Mouse (Mus musculus) forelimb bud, embryonic 11.5 days (tissue): ENCODE data around the gene Pcsk5.

ENCODE experiments used
- DNase-seq: peaks from one replicate; pipeline ENCODE4 v3.0.0-alpha.2; 2012; ENCODE audit warnings: low read depth, low spot score

The Pcsk5 gene

DNA sequence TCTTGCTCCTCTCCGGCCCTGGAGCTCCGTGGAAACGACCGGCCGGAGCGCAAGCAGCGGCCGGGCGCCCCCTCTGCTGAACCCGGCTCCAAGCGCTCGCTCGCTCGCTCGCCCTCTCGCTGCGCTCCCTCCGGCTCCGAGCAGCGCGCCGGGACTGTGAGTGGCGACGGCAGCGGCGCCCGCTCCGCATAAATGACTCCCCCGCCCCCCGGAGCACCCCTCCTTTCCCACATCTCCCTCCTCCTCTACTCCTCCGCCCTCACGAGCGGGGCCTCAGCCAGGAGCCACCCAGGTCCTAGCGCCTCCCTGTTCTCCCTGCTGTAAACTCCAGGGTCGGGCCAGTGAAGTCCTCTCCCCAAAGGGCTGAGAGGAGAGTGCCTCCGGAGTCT is at the start of gene Pcsk5:
Gene Pcsk5 (minus strand): TSS at position 162 of the 389 bp plus-strand sequence.
- peak; percentile 85 for DNase-seq

- no peak for DNase-seq
These were observed 38.4 kb upstream of the Pcsk5 start for GRCm38 (mm10) chr19:17875804-17876203.

- DNase-seq, result no peak
These were observed 37.0 kb upstream of the Pcsk5 start for GRCm38 (mm10) chr19:17874388-17874787.

GRCm38 (mm10) chr19:17873755-17874154 is 36.3 kb upstream of the Pcsk5 start:
- no peak for DNase-seq

GRCm38 (mm10) chr19:17866317-17866891 is 29.0 kb upstream of the Pcsk5 start:
- no peak for DNase-seq

DNA sequence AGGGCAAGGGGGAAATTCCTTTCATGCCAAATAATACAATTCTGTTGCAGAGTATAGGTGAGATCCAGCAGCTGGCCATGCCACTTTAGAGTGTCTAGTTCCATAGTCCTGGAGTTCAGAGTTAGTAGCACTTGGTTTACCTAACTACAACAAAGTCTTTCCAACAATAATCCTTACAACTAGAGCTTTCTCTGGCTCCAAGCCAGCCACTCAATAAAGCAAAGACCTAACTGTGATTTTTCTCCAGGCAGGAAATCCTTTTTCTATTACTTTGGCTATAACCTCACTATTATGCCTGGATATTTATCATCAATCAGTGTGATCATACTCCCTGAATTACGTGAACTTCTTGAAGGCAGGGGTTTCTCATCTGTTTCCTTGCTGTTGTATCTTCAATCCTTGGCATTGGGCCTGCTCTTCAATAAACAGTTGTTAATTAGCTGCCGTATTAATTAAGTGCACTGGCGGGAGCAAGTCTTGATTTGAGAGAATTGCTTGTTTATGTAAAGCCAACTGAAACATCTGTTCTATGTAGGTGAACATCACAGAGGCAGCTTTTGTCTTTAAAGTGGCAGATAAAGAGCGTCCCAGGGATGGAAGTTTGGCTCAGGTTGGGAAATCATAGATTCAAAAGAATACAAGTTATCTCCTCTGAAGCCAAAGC is 23.1 kb upstream of the Pcsk5 start:
- no peak for DNase-seq

DNA sequence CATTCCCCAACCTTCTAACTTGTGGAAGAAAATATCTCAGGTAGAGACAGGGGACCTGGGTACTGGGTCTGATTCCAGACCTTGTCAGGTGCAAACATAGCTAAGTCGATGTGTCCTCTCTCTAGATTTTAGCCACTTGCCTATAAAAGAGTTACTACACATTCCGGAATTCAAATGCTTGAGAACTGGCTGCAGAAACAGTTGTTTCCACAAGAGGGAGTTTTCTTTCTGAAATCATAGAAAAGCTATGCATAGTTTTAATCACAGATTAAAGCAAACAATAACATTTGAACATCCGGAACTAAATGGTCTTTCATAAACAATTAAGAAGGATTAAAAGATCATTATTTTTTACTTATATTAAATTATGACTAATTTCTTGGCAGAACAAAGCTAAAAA is 19.3 kb upstream of the Pcsk5 start:
- no peak for DNase-seq

- DNase-seq, result no peak
These were observed 11.0 kb upstream of the Pcsk5 start for GRCm38 (mm10) chr19:17848417-17848816.

DNA sequence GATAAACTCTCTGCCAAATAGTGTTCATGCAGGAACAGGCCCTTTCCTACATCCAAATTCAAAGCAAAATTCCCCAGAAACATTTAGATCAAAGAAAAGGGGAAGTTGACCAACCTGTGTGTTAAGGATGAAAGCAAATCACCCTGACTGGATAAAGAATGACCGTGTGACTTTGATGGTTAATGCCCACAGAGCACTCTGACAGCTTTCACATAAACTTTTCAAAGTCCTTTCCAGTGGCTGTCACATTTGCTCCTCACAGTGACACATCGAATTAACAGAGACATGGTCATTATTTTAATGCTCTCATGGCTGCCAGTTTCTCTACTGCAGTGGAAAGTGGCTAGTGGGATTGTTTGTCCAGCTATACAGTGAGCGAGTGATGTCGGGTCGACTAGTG is 8.5 kb upstream of the Pcsk5 start:
- DNase-seq, result no peak

DNA sequence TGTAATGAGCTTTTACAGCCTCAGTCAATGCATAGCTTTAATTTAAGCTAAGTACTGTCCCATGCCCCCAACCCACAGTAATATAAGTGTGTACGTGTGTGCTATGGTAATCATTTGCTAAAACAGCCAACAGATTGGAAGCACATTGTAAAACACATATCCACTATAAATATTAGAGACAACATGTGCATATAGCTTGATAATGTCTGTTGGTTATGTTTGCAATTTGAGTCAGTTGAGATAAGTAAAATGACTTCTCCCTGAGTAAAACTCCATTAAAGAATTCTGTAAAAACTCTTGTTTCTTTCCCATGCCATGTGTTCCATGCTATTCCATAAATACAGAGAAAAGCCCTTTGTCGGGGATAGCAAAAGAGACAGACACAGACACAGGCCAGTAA is 4.2 kb upstream of the Pcsk5 start:
- DNase-seq, result no peak

GRCm38 (mm10) chr19:17839856-17840255 is 2.4 kb upstream of the Pcsk5 start:
- no peak for DNase-seq

- peak; percentile 57 for DNase-seq
These were observed 614 bp downstream of the Pcsk5 start for GRCm38 (mm10) chr19:17836566-17837470.

DNA sequence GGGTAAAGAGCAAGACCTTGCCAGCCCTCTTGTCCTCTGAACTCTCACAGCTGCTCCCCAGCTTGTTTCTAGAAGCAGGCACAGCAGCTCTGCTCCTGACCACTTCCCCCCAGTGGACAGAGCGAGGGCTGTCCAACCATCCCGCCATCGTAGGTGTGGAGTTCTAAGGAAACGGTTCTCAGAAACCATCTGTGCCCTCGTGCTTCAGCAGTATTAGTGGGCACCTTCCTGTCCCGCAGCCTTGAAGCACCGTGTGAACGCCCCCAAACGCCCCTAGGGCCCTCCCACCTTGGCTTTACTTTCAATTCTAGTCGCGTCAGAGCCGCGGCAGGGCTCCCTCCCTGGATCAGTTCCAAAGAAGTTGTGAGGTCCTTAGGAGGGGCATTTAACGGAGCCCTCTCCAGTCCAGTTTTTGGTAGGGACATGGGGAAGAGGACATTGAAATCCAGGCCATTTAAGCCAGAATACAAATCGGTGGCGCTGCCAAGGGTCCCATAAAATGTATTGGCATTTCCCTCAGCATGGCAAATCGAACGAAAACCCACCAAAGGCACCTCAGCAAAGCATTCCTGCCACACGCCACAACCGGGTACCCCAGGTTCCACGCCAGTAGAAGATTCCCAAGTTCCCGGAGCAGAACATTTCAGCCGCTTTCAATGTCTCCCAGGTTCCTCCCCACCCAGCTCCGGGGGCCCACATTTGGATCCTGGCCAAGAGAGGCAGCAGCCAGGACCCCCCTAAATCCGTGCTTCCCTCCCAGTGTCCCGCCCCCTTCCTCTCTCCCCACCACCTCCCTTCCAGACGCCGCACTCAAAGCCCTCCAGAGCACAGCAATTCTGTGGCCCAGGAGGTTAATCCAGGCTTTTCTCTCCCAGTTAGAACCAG is 1.5 kb downstream of the Pcsk5 start:
- DNase-seq, result peak; percentile 44

- DNase-seq, result no peak
These were observed 2.5 kb downstream of the Pcsk5 start for GRCm38 (mm10) chr19:17834894-17835293.

GRCm38 (mm10) chr19:17831376-17831775 is 6.1 kb downstream of the Pcsk5 start:
- DNase-seq, result no peak

- DNase-seq, result no peak
These were observed 9.0 kb downstream of the Pcsk5 start for GRCm38 (mm10) chr19:17828414-17828813.

DNA sequence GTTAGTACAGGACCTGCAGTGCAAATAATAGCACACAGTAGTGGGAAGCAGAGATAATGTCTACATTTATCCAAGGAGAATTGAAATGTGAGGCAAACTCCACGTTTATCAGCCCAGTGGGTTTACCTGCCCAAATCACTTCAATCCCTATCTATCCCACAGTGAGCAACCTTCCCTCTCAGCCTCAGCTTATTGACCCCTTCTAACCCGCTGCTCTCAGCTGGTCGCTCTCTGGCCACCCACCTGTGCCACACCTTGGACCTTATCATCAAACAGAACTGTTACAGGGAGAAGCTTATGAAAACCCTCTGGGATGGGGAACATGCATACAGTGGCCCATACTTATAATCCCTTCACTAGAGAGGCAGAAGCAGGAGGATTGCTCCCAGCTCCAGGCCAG is 10.7 kb downstream of the Pcsk5 start:
- no peak for DNase-seq

DNA sequence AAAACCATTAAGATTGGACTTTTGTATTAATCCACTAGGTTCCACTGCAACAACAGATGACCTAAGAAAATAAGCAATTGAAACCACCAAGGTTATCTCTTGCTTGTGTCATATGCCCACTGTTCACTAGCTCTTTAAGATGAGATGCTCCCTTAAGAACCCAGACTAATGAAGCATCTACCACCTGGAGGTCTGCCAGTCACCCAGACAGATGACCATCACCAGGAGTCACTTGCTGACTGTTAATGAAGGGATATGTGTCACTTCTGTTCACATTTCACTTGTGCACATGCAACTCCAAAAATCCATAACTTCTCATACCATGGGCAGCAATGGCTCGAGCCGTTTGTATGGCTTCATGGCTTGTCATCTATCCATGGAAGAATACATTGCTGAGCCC is 17.4 kb downstream of the Pcsk5 start:
- no peak for DNase-seq

DNA sequence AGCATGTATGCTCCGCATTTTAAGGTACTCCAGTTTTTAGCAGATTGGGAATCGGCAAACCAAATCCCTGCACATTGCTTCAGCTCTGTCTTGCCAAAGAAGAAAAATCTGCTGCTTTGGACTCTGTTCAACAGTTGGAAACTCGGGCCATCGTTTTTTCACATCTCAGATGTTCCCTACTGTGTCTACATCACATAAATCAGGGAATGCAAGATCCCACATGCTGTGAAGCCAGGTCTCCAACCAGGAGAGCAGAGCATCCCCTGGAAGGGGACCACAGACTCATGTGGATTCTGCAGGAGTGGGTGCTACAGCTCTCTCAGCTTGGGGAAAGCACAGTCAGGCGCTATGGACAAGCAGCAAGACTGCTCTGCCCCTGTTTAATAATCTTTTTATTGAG is 18.4 kb downstream of the Pcsk5 start:
- DNase-seq, result no peak

GRCm38 (mm10) chr19:17815062-17815461 is 22.4 kb downstream of the Pcsk5 start:
- no peak for DNase-seq

GRCm38 (mm10) chr19:17813449-17813990 is 23.9 kb downstream of the Pcsk5 start:
- DNase-seq, result no peak
